Mouse (Mus musculus): ENCODE measurements around the gene Ryr2.

DNA sequence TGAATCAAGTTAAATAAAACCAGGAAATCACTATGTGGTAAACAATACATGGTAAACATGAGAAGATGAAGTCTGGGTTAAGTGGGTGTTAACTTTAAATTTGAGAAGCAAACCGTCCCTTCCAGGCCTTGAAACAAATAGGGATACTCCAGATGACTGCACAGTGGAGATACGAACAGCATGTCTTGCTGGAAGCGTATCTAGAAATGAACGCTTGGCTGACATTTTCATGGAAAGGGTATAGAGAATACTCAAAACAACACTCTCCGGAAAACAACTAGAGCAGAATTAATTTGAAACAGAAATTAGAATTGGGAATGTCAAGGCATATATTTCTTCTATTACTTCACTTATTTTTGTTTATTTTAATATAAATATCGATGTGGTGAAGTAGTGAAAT is 329.0 kb downstream of the Ryr2 start:
- no peak for TF ChIP-seq POLR2A (IDR thresholded peaks at IDR 0.05; ENCODE audit: borderline replicate concordance, extremely low read depth, insufficient read depth, insufficient read length, poor library complexity, severe bottlenecking)
- no peak for TF ChIP-seq CTCF (IDR thresholded peaks at IDR 0.05; ENCODE audit: borderline replicate concordance, extremely low read depth, insufficient read depth, insufficient read length)
